Mouse (Mus musculus) stomach, postnatal 0 days (tissue): ENCODE results near the gene Slc25a45.

Experiments
- CTCF ChIP-seq: IDR thresholded peaks from 2 replicates; pipeline ENCODE4 v1.5.1; 2016; ENCODE audit warnings: antibody characterized with exemption, low read depth, mild to moderate bottlenecking, moderate library complexity
- EP300 ChIP-seq: optimal IDR thresholded peaks from 2 replicates; pipeline ENCODE3; 2016; ENCODE audit warnings: antibody characterized with exemption

DNA sequence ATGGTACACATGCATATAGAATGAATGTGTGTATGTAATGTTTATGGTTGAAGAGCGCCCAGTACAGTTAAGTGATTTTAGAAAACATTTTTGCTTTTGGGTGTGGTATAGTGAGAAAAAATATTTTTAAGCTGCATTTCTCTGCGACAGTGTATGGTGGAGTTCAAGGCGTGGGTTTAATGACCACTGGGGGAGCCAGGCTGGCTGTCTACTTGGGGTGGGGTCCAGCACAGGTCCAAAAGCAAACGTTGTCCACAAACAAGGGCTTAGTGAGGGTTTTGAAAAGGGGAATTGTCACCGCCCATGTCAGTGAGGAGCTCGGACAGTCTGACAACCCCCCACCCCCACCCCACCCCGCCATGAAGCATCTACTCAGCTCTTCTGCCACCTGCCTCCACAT, 31.5 kb upstream of the Slc25a45 start:
- TF ChIP-seq CTCF: peak; percentile 42
- no peak for TF ChIP-seq EP300
